Mouse (Mus musculus) mouse trophoblast stem cell (cell line): ENCODE results near the gene Slc6a8.

Experiments used
- in situ Hi-C, 2 experiments: fragments of 300-500 bp; cut with MseI, MboI; formaldehyde crosslinking; loops; 2 replicates in 1 of 2; 3 replicates in 1 of 2; pipeline ENCODE4 v1.15.1; 2025

Gene Slc6a8

DNA sequence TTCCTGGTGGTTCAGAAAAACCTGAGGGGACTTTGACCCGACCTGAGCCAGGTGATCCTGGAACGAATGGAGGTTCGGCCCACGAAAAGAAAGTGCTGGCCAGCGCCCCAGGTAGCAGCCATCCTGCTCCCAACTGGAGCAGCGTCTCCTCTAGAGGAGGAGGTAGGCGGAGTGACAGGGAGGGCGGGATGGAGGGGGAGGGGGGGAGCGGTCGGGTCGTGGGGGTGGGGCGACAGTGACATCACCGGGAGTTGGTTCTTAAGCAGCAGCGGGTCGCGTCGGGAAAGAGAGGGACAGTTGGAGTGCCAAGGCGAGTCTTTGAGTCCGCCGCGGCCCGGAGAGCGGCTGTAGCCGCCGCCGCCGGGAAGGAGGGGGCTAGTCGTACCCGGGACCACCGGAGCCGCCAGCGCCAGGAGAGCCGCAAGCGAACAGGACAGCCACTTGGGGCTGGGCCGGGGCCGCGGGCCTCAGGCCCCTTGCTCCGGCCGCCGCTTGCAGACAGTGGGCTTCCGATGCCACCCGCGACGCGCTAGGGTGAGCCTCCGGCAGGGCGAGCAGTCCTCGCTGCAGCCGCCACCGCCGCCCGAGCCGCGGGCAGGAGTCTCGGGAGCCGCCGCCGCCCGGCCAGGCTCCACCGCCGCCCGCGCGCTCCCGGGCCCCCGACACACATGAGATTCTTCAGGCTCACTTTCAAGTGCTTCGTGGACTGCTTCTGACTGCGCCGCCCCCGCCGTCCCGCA is at the start of gene Slc6a8:
Gene Slc6a8 (plus strand): TSS at position 272 of the 740 bp plus-strand sequence.
- in situ Hi-C loops, result no loop called here

DNA sequence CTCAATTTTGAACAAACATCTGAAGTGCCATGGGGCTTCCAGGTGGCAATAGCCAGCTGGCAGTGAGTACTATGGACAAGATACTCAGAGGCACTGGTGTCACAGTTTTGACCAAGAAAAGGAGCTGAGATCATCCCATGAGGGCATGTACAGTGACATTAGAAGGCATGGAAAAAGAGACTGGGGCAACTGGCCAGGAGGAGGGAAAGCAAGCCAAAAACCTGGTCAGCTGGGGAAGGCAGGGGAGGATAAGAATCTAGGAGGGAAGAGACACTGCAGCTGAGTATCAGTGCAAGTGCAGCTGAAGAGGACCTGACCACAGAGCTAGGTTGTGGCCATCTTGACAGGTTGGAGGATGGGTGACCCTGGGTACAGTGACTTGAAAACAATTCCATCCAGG is 46.0 kb upstream of the Slc6a8 start:
- in situ Hi-C loops, result no loop called here

DNA sequence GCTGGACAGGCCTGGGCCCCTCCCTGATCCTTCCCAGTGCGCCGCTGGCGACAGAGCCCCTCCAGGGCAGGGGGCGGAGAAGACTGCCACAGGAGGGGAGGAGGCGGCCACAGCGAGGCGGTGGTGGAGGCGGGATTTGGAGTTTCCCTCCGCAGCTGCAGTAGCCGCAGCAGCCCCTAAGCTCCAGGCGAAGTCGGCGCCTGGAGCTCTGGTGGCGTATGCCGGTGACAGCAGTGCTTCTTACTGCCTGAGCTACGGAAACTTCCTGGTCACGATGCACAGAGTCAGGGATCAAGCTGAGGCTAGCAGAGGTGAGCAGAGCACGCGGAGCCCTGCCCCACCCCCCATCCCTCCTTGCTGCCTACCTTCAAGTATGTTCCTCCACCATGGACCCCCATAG is 37.5 kb upstream of the Slc6a8 start:
- in situ Hi-C loops, result no loop called here

DNA sequence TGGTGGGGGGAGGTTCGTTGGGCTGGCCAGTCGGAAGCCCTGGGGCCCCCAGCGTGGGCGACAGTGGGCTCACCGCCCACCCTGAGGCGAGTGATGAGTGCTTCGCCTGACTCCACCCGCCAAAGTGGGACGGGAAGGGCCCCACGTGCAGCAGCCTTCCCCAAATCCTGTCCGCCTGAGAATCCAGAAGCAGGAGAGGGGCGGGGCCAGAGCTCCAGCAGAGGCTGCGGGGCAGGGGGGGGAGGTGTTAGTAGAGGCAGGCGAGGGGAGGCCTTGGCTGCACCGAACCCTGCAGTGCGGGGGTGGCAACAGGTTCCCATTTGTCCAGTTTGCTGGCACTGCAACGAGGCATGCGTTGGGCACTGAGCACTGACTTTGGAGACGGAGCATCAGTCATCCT is 35.5 kb upstream of the Slc6a8 start:
- in situ Hi-C loops, result no loop called here

DNA sequence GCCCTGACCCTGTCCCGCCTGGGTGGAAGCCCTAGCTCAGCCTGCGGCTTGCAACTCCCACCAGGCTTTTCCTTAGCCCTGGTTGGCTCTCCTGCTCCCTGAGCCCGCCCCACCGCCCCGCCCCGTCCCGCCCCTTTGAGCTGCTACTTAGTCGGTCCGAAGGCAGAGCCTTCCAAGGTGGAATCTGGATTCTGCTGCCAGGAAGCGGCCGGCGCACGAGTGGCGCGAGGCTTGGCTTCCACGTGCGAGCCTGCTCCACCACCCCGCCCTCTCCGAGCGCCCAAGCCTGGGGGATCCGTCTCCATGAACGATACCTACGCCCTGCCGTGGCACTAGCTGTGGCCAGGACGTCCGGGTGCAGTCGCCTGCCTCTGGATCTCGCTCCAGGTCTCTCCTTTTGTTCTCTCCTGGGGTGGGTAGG is 33.7 kb upstream of the Slc6a8 start, which contains the start of gene Dusp9:
Gene Dusp9 (plus strand): TSS at position 165 of the 421 bp plus-strand sequence.
- in situ Hi-C loops, result no loop called here

DNA sequence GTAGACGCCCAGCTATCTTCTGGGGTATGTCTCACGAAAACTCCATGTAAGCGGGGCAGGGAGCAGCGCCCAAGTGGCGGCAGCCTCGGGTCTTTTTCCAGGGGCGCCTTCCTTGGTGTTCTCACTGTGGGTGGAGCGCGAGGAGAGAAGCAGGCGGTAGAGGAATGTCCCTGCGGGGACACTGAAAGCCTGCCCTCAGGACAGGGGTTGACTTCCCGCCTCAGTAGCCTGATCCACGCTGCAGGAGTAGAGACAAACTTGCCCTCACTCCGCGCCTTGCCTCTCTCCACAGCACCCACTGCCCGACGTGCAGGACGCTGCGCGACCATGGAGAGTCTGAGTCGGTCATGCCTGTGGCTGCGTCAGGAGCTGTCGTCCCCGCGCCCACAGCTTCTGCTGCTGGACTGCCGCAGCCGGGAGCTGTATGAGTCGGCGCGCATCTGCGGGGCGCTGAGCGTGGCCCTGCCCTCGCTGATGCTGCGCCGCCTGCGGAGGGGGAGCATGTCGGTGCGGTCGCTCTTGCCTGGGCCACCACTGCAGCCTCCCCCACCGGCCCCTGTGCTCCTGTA is 33.0 kb upstream of the Slc6a8 start:
- in situ Hi-C loops, result no loop called here

DNA sequence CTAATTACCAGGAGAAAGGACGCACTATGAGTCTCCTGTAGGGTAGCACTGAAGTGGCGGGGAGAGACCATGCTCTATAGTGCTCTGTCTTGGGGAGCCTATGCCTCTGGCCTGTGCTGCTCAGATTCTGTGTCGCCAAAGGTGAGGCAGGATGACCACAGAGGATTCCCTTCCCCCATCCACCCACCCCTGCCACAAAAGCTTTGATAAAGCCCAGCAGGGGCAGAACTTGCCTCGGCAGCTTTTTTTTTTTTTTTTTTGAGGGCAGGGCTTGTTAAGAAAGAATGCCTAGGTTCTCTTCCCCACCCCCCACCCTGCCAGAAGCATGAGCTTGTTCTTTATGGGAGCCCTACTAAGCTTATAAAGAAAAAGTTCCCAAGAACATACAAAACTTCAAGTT is 27.8 kb upstream of the Slc6a8 start:
- in situ Hi-C loops, result no loop called here

DNA sequence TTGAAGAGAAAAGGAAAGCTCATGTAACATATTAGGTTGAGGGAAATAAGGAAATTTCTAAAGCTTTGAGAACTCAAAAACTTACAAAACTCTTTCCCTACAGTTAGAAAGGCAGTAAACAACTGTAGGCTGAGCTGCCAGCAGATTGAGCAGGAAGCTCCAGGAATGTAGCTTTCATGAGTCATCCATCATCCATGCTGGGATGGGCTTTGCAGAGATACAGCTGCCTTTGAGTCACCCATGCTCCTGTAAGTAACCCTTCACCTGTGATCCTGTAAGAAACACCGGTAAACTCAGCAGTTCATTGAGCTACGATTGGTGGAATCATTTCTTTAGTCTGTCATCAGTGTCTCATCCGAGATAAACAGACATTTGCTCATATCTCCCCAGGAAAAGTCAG is 22.1 kb upstream of the Slc6a8 start:
- in situ Hi-C loops, result loop anchor here (5.0 kb wide), 2 partner anchors 59 to 79 kb away; no protein-coding TSS in a partner anchor

DNA sequence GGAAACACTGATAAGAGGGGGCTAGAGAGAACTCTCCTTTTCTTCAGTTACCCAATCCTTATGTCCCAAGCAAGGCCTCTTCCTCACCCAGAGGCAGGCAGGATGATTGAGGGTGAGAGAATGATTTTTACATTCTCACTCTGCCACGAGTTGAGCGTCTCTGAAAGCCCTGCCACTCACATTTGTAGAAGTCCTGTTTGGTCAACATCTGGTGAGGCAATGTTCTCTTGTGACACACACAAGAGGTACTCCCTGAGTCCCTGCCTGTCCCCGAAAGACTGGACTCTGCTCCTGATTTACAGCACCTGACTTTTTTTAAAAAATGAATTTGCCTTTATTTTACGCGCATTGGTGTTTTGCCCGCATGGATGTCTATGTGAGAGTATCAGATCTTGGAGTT is 19.6 kb upstream of the Slc6a8 start:
- in situ Hi-C loops, result loop anchor here (5.0 kb wide), 2 partner anchors 61 to 81 kb away; no protein-coding TSS in a partner anchor

DNA sequence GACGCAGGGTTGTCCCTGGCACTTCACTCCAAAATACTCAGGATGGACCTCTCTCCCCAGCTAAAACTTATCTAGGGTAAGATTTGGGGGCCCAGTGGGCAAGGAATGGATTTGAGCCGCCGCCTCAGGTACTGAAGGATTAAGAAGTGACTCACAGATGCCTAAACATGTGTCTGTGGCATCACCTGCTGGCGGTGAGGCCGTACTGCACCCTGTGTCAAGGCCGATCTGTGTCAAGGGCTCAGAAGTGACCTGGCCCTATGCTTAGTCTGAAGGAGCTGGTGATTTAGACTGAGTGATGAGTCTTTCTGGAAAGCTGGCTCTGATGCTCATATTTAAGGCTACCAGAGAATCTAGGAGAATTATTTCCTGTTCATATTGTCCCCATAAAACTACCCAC is 18.8 kb upstream of the Slc6a8 start:
- in situ Hi-C loops, result loop anchor here (5.0 kb wide), 2 partner anchors 62 to 82 kb away; no protein-coding TSS in a partner anchor

DNA sequence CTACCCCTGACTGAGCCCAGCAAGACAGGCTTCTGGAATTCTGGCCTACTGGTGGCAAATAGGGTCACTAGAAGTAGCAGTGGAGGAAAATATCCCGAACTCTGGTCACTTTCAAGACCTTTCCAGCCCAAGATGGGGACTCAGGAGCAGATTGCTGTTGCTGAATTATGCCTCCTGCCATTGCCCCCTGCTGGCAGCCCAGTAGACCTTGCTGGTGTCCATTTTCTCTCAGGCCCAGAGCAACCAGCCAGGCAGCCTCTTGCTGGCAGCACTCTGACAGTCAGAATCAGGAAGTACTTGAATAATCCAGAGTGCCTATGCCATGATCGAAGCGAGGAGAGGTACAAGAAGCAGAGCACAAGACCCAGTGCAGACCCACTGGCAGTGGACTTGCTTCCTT is 17.4 kb upstream of the Slc6a8 start:
- in situ Hi-C loops, result no loop called here

DNA sequence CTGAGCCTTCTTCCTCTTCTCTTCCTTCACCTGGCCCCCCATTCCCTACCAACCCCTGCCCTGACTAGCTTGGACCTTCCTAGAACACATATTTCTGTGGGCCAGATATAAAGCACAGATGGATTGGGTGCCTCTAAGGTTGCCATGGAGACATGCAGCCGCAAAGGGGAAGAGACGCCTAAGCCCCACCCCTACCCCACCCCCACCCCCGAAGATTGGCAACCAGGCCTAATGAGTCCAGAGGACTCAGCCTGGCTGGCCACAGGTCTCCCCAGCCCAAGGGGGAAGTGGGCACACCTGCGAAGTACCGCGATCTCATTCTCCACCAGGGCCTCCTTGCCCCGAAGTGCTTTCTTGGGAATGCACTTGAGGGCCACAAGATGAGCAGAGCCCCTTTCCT is 14.6 kb upstream of the Slc6a8 start:
- in situ Hi-C loops, result no loop called here

DNA sequence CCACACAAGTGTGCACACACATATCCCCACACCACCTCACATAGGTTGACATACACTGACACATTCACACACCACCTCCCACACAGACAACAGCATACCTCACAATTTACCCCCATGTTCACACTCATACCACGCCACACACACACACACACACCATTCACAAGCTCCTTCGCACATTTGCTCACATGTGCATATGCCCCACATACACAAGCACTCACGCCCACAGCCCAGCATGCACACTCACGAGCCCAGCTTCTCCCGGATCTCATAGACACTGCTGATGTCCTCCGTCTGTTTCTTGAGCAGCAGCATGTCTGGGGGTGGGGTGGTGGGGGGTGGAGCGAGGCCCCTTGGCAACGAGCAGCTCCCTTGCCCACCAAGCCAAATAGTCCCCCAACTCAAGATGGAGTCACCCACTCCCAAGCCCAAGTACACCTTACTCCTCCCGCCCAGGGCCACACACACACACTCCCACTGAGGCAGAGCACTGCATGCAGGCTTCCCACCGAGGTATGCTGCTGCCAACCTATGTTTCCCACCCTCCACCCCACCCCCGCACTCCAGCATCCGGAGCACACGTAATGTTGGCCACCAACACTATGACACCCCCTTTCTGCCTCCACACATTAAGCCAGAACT is 13.9 kb upstream of the Slc6a8 start:
- in situ Hi-C loops, result no loop called here

DNA sequence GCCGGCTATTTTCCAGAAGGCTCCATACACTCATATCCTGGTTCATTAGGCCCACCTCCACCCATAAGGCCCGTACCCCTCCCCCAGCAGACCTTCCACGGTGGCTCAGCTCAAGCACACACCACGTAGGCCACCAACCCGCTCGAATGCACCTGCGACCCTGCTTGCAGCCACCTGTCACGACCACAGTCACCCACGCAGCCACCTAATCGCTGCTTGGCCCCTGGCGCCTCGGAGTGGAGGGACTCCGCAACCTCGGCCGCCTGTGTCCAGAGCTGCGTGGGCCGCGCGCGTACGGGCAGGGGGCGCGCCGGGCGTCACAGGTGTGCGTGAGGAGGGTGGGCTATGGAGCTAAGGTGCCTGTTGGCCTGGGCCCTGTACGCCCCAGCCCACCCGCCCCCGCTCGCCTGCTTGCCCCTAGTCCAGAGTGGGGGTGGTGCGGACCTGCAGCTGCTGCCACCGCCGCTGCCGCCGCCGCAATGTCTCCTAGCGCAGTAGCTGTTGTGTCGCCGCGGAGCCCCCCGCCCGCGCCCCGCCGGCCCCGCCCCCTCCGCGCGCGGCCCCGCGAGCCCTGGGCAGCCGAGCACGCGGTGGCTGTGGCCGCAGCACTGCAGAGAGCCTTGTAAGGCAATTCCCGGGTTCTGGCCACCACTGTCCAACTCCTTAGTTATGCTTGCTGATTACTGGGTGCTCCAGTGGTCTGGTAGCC is 13.2 kb upstream of the Slc6a8 start, which contains the start of gene Pnck:
Gene Pnck (minus strand): TSS at position 543 of the 709 bp plus-strand sequence.
- in situ Hi-C loops, result loop anchor here in 1 of 2 experiments (10.0 kb wide), 1 partner anchor 115 kb away; no protein-coding TSS in a partner anchor

DNA sequence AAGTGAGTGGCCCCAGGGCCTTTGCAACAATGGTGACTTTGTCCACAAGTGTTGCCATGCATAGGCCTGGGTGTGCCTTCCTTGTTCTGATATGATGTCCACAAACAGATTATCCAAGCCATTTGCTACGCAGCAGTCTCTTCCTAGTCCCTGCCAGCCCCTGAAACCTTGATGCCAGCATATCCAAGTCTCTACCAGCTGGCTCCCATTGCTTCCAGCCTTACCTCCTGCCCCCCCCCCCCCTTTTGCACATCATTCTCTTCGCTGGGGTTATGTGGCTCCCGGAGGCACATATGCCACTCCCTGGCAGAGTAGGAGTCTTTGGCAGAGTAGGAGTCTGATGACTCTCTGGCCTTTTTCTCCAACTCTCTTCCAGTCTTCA is 12.7 kb upstream of the Slc6a8 start:
- in situ Hi-C loops, result loop anchor here in 1 of 2 experiments (10.0 kb wide), 1 partner anchor 115 kb away; no protein-coding TSS in a partner anchor

DNA sequence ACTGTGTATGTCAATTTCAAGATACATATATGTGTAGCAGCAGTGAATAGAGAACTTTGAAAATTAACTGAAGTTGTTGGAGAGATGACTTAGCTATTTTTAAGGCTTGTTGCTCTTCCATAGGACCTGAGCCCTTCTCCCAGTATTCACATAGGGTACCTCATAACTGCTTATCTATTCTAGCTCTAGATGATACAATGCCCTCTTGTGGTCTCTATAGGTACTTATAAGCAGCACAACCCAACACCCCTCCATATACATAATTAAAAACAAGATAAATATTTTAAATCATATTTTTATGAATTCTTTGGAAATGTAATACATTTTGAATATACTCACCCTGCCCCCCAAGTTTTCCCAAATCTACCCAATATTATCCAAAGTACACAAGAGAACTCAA is 9.8 kb upstream of the Slc6a8 start:
- in situ Hi-C loops, result loop anchor here in 1 of 2 experiments (10.0 kb wide), 1 partner anchor 118 kb away; no protein-coding TSS in a partner anchor

DNA sequence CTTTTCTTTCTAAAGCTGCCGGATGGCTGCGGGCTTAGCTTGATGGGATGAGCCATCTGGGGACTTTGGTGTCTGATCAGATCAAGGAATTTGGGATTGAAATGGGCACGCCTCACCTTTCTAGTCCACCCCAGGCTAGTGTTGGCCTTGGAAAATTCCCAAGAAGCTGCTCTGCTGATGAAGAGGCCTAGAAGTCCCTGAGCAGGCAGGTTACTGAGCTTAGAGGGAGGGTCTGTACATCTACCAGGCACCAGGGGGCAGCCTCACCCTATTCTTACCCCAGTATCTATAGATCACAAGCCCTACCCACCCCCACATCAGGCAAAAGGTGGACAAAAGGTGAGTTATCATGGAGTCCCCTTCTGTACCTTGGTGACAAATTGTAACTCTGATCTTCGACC is 919 bp upstream of the Slc6a8 start:
- in situ Hi-C loops, result no loop called here

DNA sequence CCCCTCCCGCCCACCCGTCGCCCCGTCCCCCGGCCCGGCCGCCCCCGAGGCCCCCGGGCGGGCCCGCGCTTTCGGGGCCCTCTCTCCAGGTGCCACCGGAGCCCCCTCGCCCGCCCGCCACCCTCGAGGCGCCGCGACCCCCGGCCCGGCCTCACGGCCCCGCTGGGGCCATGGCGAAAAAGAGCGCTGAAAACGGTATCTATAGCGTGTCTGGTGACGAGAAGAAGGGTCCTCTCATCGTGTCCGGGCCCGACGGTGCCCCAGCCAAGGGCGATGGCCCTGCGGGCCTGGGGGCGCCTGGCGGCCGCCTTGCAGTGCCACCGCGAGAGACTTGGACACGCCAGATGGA is 643 bp downstream of the Slc6a8 start:
- in situ Hi-C loops, result no loop called here

DNA sequence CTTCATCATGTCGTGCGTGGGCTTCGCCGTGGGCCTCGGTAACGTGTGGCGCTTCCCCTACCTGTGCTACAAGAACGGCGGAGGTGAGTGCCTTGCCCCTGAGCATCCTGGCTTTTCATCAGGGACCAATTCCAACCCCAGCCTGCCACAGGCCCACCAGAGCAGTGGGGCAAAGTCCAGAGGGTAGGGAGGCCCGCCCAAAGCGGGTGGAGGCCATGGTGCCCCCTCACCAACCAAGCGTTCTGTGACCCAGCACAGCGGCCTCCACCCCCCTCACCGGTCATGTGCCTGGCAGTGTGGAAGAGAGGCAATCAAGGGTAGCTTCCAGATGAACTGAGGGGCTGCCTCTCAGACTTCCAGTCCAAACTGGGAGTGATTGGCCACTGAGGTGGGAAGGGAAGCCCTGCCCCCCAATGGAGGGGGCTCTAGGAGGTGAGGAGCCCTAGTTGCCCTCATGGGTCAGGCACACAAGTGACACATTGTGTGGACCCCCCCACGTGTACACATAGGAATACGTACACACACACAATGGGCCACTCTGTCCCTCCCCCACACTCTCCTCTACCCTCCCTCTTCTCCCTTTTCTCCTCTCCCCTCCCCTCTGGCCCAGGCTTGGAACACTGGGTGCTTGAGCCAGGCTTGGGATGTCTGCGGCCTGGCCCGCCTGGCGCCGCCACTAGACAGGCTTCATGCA is 1.2 kb downstream of the Slc6a8 start:
- in situ Hi-C loops, result no loop called here

DNA sequence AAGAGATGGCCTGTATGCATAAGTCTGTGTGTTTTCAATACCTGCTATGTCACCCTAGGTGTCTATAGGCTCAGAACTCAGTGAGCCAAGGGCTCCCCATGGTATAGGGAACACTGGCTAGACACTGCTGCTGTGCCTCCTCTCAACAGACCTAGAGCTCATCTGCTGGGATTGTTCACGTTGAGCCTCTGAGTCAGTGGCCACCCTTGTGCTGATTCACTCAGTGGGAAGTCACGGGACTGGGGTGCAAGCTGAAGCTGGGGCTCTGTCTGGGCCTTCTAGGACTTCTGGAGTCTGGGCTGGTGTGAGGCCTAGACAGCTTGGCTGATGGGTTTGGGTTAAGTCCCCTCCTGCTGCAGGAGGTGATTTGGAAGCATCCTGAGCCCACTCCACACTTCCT is 2.3 kb downstream of the Slc6a8 start:
- in situ Hi-C loops, result no loop called here

DNA sequence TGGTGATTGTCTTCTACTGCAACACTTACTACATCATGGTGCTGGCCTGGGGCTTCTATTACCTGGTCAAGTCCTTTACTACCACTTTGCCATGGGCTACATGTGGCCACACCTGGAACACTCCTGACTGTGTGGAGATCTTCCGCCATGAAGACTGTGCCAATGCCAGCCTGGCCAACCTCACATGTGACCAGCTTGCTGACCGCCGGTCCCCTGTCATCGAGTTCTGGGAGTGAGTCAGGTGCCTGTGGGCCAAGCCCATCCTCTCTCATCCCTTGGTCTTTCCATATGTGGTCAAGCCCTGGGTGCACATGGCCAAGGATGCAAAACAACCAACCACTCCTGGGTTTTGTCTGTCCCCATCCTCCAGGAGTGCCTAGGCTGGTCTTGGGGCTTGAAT is 3.7 kb downstream of the Slc6a8 start:
- in situ Hi-C loops, result no loop called here
